Mouse (Mus musculus) embryo, embryonic 9.5 days (tissue): ENCODE data around the gene Gm1673.

Experiments used
- DNase-seq: peaks from one replicate; pipeline ENCODE4 v3.0.0-alpha.2; 2017; ENCODE audit errors: extremely low spot score

Gm1673 gene

GRCm38 (mm10) chr5:33997051-33997741 is 14.0 kb downstream of the Gm1673 start:
- peak; percentile 43 for DNase-seq

GRCm38 (mm10) chr5:33997829-33998504 is 14.7 kb downstream of the Gm1673 start:
- no peak for DNase-seq

GRCm38 (mm10) chr5:33998505-33998877 is 15.3 kb downstream of the Gm1673 start:
- no peak for DNase-seq

GRCm38 (mm10) chr5:33999466-34000090 is 16.3 kb downstream of the Gm1673 start:
- no peak for DNase-seq

GRCm38 (mm10) chr5:34000809-34001208 is 17.6 kb downstream of the Gm1673 start:
- no peak for DNase-seq

GRCm38 (mm10) chr5:34001401-34001800 is 18.2 kb downstream of the Gm1673 start:
- DNase-seq: no peak

- DNase-seq: no peak
Measured at GRCm38 (mm10) chr5:34002636-34003035, 19.4 kb downstream of the Gm1673 start.

- no peak for DNase-seq
Measured at GRCm38 (mm10) chr5:34004618-34005017, 21.4 kb downstream of the Gm1673 start.

GRCm38 (mm10) chr5:34006832-34007231 is 23.6 kb downstream of the Gm1673 start:
- no peak for DNase-seq

- no peak for DNase-seq
Measured at GRCm38 (mm10) chr5:34007392-34007941, 24.2 kb downstream of the Gm1673 start.

- DNase-seq: no peak
Measured at GRCm38 (mm10) chr5:34014652-34015051, 31.4 kb downstream of the Gm1673 start.

GRCm38 (mm10) chr5:34018968-34019367 is 35.7 kb downstream of the Gm1673 start:
- no peak for DNase-seq

- no peak for DNase-seq
Measured at GRCm38 (mm10) chr5:34030101-34030500, 46.9 kb downstream of the Gm1673 start.

- DNase-seq: no peak
Measured at GRCm38 (mm10) chr5:34031022-34031421, 47.8 kb downstream of the Gm1673 start.

- no peak for DNase-seq
Measured at GRCm38 (mm10) chr5:34032520-34032919, 49.3 kb downstream of the Gm1673 start.
